Mouse (Mus musculus) limb, embryonic 11.5 days (tissue): ENCODE results near the gene Smok3b. TPM values are rescaled to one million over a fixed set of nuclear protein-coding genes. Genes with fewer than 3 reads are reported as not detected.

Experiments used
- ATAC-seq: fragments of 200-750 bp; cut with Nextera tagmentation; 2 replicates; pipeline ENCODE4 v1.8.0; 2017; ENCODE audit warnings: low read depth; ENCODE audit not compliant: insufficient number of reproducible peaks, low FRiP score, low TSS enrichment
- DNase-seq: peaks from one replicate; pipeline ENCODE4 v3.0.0-alpha.2; 2015; ENCODE audit warnings: low spot score
- H3K27ac ChIP-seq: fragments of 300-500 bp; sonication (generic); replicated peaks from 2 replicates; pipeline ENCODE4 v1.5.1; 2014; ENCODE audit warnings: low read depth, mild to moderate bottlenecking, low read length
- H3K27me3 ChIP-seq: fragments of 300-500 bp; sonication (generic); 2 replicates; pipeline ENCODE4 v1.6.1; 2014; ENCODE audit warnings: mild to moderate bottlenecking, low read length, mixed read lengths; ENCODE audit not compliant: control insufficient read depth, insufficient read depth
- H3K36me3 ChIP-seq: fragments of 300-500 bp; sonication (generic); 2 replicates; pipeline ENCODE4 v1.6.1; 2014; ENCODE audit warnings: mild to moderate bottlenecking, low read length, moderate library complexity, mixed read lengths; ENCODE audit not compliant: control insufficient read depth, insufficient read depth
- H3K4me1 ChIP-seq: fragments of 300-500 bp; sonication (generic); 2 replicates; pipeline ENCODE4 v1.6.1; 2014; ENCODE audit warnings: low read length, mixed read lengths; ENCODE audit not compliant: control insufficient read depth, insufficient read depth
- H3K4me2 ChIP-seq: fragments of 300-500 bp; sonication (generic); 2 replicates; pipeline ENCODE4 v1.6.1; 2014; ENCODE audit warnings: low read depth, mild to moderate bottlenecking, moderate library complexity; ENCODE audit not compliant: severe bottlenecking
- H3K4me3 ChIP-seq: fragments of 300-500 bp; sonication (generic); 2 replicates; pipeline ENCODE4 v1.5.1; 2014; ENCODE audit warnings: low read depth, low read length
- H3K9ac ChIP-seq: fragments of 300-500 bp; sonication (generic); 2 replicates; pipeline ENCODE4 v1.6.1; 2014; ENCODE audit warnings: mild to moderate bottlenecking, low read length
- H3K9me3 ChIP-seq: fragments of 300-500 bp; sonication (generic); 2 replicates; pipeline ENCODE4 v1.6.1; 2016; ENCODE audit warnings: low read length; ENCODE audit not compliant: control insufficient read depth
- WGBS: fragments of 180-500 bp; shearing (Covaris S2); extraction: QIAGEN DNeasy Blood & Tissue Kit; methylation state at CpG from one replicate; pipeline ENCODE4 v1.1.7; 2014; 5-methylcytosine and 5-hydroxymethylcytosine counted together
- polyA plus RNA-seq: library from polyadenylated mRNA; unstranded; fragments of >200 nt; fragmentation: Nextera tagmentation; extraction: Ambion mirVana; gene quantifications from 2 replicates; pipeline ENCODE4 v1.2.1, GENCODE M21; 2014

Smok3b gene
- polyA plus RNA-seq, 1 experiment from 2014 or later, result not detected

DNA sequence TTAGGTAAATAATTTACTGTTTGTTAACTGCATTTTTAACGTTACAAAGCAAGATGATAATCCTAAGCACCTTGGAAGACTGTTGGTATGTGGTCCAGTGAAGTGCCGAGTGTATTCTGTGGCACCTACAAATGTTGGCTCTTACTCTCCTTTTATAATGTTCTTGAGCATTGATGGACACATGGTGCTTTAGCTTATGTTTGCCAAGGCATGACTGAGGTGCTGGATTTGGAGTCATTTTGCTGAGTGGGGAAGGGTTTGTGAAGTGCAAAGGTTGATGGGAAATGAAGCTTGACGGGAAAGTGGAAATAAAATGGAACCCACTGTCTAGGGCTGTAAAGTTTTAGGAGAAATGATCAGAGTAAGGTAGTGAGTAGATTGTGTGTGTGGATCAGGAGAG is 67.1 kb downstream of the Smok3b start:
- H3K4me1 ChIP-seq, result no peaks in the 10 kb centered on the region

GRCm38 (mm10) chr5:138089108-138089551 is 67.9 kb downstream of the Smok3b start:
- no peak overlapping the region for H3K4me2 ChIP-seq
- no peak overlapping the region for H3K9ac ChIP-seq
- H3K4me3 ChIP-seq, result no peak overlapping the region
- H3K27me3 ChIP-seq, result no peaks in the 10 kb centered on the region
- WGBS, result 89% methylated on average over 6 of the region's 6 CpGs
- DNase-seq (no peak), ATAC-seq (no peak)
- H3K36me3 ChIP-seq, result peaks cover 7% of the 10 kb centered on the region
- no peak overlapping the region for H3K27ac ChIP-seq
- no peaks in the 10 kb centered on the region for H3K9me3 ChIP-seq
- no peaks in the 10 kb centered on the region for H3K4me1 ChIP-seq

More for the DNA sequence above, 67.1 kb downstream of the Smok3b start:
- no peak overlapping the region for H3K4me3 ChIP-seq
- 91% methylated on average over 3 of the region's 3 CpGs for WGBS
- no peak overlapping the region for H3K27ac ChIP-seq
- no peaks in the 10 kb centered on the region for H3K9me3 ChIP-seq
- H3K4me2 ChIP-seq, result no peak overlapping the region
- peaks cover 6% of the 10 kb centered on the region for H3K36me3 ChIP-seq
- ATAC-seq (no peak), DNase-seq (no peak)
- H3K27me3 ChIP-seq, result no peaks in the 10 kb centered on the region
- H3K9ac ChIP-seq, result no peak overlapping the region

GRCm38 (mm10) chr5:138090271-138090670 is 69.0 kb downstream of the Smok3b start:
- peak; percentile 23 for DNase-seq
- H3K36me3 ChIP-seq, result peaks cover 9% of the 10 kb centered on the region
- H3K27ac ChIP-seq, result no peak overlapping the region
- H3K9me3 ChIP-seq, result no peaks in the 10 kb centered on the region
- H3K4me2 ChIP-seq, result no peak overlapping the region
- H3K9ac ChIP-seq, result no peak overlapping the region
- no peaks in the 10 kb centered on the region for H3K27me3 ChIP-seq
- ATAC-seq, result no peak
- H3K4me1 ChIP-seq, result no peaks in the 10 kb centered on the region
- H3K4me3 ChIP-seq, result no peak overlapping the region
- WGBS, result 82% methylated on average over 3 of the region's 3 CpGs

- Histone ChIP-seq H3K27me3 (no peaks in the 10 kb centered on the region), H3K9me3 (no peaks in the 10 kb centered on the region), H3K4me1 (no peaks in the 10 kb centered on the region), H3K36me3 (peaks cover 9% of the 10 kb centered on the region), H3K9ac (no peak overlapping the region), H3K4me3 (no peak overlapping the region), H3K27ac (no peak overlapping the region), H3K4me2 (no peak overlapping the region)
- ATAC-seq (no peak), DNase-seq (no peak)
- 95% methylated on average over 5 of the region's 5 CpGs for WGBS
Measured at GRCm38 (mm10) chr5:138090737-138091136, 69.5 kb downstream of the Smok3b start.

GRCm38 (mm10) chr5:138092771-138093170 is 71.5 kb downstream of the Smok3b start:
- H3K36me3 ChIP-seq, result peaks cover 18% of the 10 kb centered on the region
- no peak overlapping the region for H3K27ac ChIP-seq
- no peaks in the 10 kb centered on the region for H3K27me3 ChIP-seq
- H3K4me3 ChIP-seq, result no peak overlapping the region
- H3K4me2 ChIP-seq, result no peak overlapping the region
- H3K4me1 ChIP-seq, result no peaks in the 10 kb centered on the region
- 94% methylated on average over 4 of the region's 4 CpGs for WGBS
- DNase-seq, result no peak
- no peaks in the 10 kb centered on the region for H3K9me3 ChIP-seq
- no peak overlapping the region for H3K9ac ChIP-seq
- no peak for ATAC-seq

- Histone ChIP-seq H3K4me2 (no peak overlapping the region), H3K36me3 (peaks cover 28% of the 10 kb centered on the region), H3K4me1 (no peaks in the 10 kb centered on the region), H3K9me3 (no peaks in the 10 kb centered on the region), H3K27me3 (no peaks in the 10 kb centered on the region), H3K9ac (no peak overlapping the region), H3K27ac (no peak overlapping the region), H3K4me3 (no peak overlapping the region)
- 94% methylated on average over 6 of the region's 6 CpGs for WGBS
- DNase-seq (no peak), ATAC-seq (no peak)
Measured at GRCm38 (mm10) chr5:138094474-138094873, 73.2 kb downstream of the Smok3b start.

Other genes starting within 250 kb of the Smok3b start
- gene Ppp1r35, start 242.6 kb upstream of the Smok3b start, polyA plus RNA-seq, result 61.4 and 62.0 TPM in 2 replicates
- 12.0 and 12.2 TPM in 2 replicates for gene Mepce, start 233.8 kb upstream of the Smok3b start, polyA plus RNA-seq
- gene Zcwpw1, start 233.6 kb upstream of the Smok3b start, polyA plus RNA-seq, result 19.6 and 20.1 TPM in 2 replicates
- gene Pilra, start 185.1 kb upstream of the Smok3b start, polyA plus RNA-seq, result 0.24 and 0.43 TPM in 2 replicates
- 0.13 TPM in 1 of 2 replicates, not detected in the other for gene Pilrb1, start 163.3 kb upstream of the Smok3b start, polyA plus RNA-seq
- gene Pilrb2, start 149.6 kb upstream of the Smok3b start, polyA plus RNA-seq, result not detected in 2 replicates
- not detected in 2 replicates for gene Cyp3a13, start 99.8 kb upstream of the Smok3b start, polyA plus RNA-seq
- 0.14 TPM in 1 of 2 replicates, not detected in the other for gene Gjc3, start 58.3 kb upstream of the Smok3b start, polyA plus RNA-seq
- gene Azgp1, start 39.9 kb upstream of the Smok3b start, polyA plus RNA-seq, result not detected in 2 replicates
- gene Smok3a, start 168 bp upstream of the Smok3b start, polyA plus RNA-seq, result not detected in 2 replicates
- not detected in 2 replicates for gene Smok3c, start 31.8 kb downstream of the Smok3b start, polyA plus RNA-seq
- gene Zkscan1, start 63.7 kb downstream of the Smok3b start, polyA plus RNA-seq, result 31.5 and 39.9 TPM in 2 replicates
- 94.4 and 96.4 TPM in 2 replicates for gene Zscan21, start 95.5 kb downstream of the Smok3b start, polyA plus RNA-seq
- gene Zfp113, start 134.3 kb downstream of the Smok3b start, polyA plus RNA-seq, result 21.1 and 23.6 TPM in 2 replicates
- 300 and 307 TPM in 2 replicates for gene Cops6, start 139.6 kb downstream of the Smok3b start, polyA plus RNA-seq
- gene Ap4m1, start 150.6 kb downstream of the Smok3b start, polyA plus RNA-seq, result 19.5 and 21.2 TPM in 2 replicates
- gene Mcm7, start 151.0 kb downstream of the Smok3b start, polyA plus RNA-seq, result 336 and 343 TPM in 2 replicates
- 140 and 142 TPM in 2 replicates for gene Taf6, start 166.0 kb downstream of the Smok3b start, polyA plus RNA-seq
- gene Cnpy4, start 166.1 kb downstream of the Smok3b start, polyA plus RNA-seq, result 58.5 and 64.9 TPM in 2 replicates
- gene Mblac1, start 172.9 kb downstream of the Smok3b start, polyA plus RNA-seq, result 7.5 and 8.1 TPM in 2 replicates
- gene Nxpe5, start 204.5 kb downstream of the Smok3b start, polyA plus RNA-seq, result 0.07 TPM in 1 of 2 replicates, not detected in the other
- gene Lamtor4, start 234.1 kb downstream of the Smok3b start, polyA plus RNA-seq, result 33.0 and 36.3 TPM in 2 replicates
- gene BC037034, start 242.6 kb downstream of the Smok3b start, polyA plus RNA-seq, result 4.8 and 5.2 TPM in 2 replicates